Mouse (Mus musculus): Measurements from ENCODE around the gene Vmn2r34. TPM values are rescaled to one million over a fixed set of nuclear protein-coding genes. Genes with fewer than 3 reads are reported as not detected.

Vmn2r34 gene
- not detected for polyA plus RNA-seq (2014; fragmentation: Illumina TruSeq; extraction: RNeasy Lipid Tissue Mini Kit (QIAGEN cat#74804); ENCODE audit: low read depth, low replicate concordance)

DNA sequence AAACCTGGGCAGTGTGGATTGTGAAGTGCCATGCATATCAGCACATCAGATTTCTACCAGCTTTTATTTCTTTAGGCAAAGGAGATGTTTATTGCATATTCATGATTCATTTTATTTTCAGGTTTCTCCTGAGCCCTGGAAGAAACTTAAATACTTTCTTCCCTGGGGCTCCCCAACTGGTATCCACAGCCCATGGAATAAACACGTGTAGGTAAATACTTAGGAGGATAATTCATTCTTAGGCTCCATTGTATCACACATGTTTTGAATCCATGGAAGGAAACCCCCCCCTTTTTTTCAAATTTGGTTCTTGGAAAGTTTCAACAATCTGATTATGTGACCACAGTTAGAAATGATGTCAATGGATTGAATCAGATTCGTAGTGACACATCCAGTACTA lies at the start of gene Vmn2r34:
Gene Vmn2r34 (minus strand): TSS at position 101 of the 400 bp plus-strand sequence.

Other genes with a start within 250 kb of the Vmn2r34 start
- gene Vmn2r32, start 209.5 kb downstream of the Vmn2r34 start, polyA plus RNA-seq (2014; fragmentation: Illumina TruSeq; extraction: RNeasy Lipid Tissue Mini Kit (QIAGEN cat#74804); ENCODE audit: low read depth, low replicate concordance) = not detected
- gene Vmn2r33, start 122.7 kb downstream of the Vmn2r34 start, polyA plus RNA-seq (2014; fragmentation: Illumina TruSeq; extraction: RNeasy Lipid Tissue Mini Kit (QIAGEN cat#74804); ENCODE audit: low read depth, low replicate concordance) = not detected
- not detected for gene Vmn2r35, start 130.4 kb upstream of the Vmn2r34 start, polyA plus RNA-seq (2014; fragmentation: Illumina TruSeq; extraction: RNeasy Lipid Tissue Mini Kit (QIAGEN cat#74804); ENCODE audit: low read depth, low replicate concordance)
- not detected for gene Vmn2r36, start 213.0 kb upstream of the Vmn2r34 start, polyA plus RNA-seq (2014; fragmentation: Illumina TruSeq; extraction: RNeasy Lipid Tissue Mini Kit (QIAGEN cat#74804); ENCODE audit: low read depth, low replicate concordance)